Mouse (Mus musculus): Measurements from ENCODE around the gene Sav1.
A peak's percentile ranks its signal among the peaks of the same experiment; 100 is the strongest.

DNA sequence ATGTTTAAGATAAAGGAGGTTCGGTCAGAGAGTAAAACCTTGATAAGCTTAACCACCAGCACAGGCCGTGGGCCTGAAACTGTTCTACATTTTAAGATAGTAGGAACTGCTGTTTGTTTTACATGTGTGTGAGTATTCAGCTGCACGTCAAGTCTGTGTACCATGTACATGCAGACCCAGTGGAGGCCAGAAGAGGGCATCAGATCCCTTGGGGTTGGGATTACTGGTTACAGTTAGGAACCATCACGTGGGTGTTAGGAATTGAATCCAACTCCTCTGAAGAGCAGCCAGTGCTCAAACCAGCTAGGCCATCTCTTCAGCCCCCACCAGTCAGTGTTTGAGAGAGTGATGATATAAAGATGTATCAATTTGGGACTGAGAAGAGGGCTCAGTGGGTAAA lies 24.3 kb downstream of the Sav1 start:
- peak; percentile 39 for TF ChIP-seq CTCF (IDR thresholded peaks at IDR 0.05; ENCODE audit: low read depth, low read length)
- TF ChIP-seq EP300 (IDR thresholded peaks at IDR 0.05; ENCODE audit: insufficient read depth, low read depth, low read length): no peak
- no peak for TF ChIP-seq POLR2A (IDR thresholded peaks at IDR 0.05; ENCODE audit: insufficient read depth, low read length)
